Mouse (Mus musculus) lung, postnatal 0 days (tissue): ENCODE measurements around the gene Cdkal1. TPM values are rescaled to one million over a fixed set of nuclear protein-coding genes. Genes with fewer than 3 reads are reported as not detected.

ENCODE experiments used
- ATAC-seq: fragments of 200-750 bp; cut with Nextera tagmentation; 2 replicates; pipeline ENCODE4 v1.8.0; 2017; ENCODE audit warnings: moderate library complexity
- DNase-seq: peaks from one replicate; pipeline ENCODE4 v3.0.0-alpha.2; 2016; ENCODE audit warnings: low spot score
- H3K27ac ChIP-seq: fragments of 300-500 bp; sonication (generic); 2 replicates; pipeline ENCODE4 v1.5.1; 2014; ENCODE audit warnings: antibody characterized with exemption, mild to moderate bottlenecking, low read length, mixed read lengths
- H3K27me3 ChIP-seq: fragments of 300-500 bp; sonication (generic); replicated peaks from 2 replicates; pipeline ENCODE4 v1.6.1; 2014; ENCODE audit warnings: low read length, mixed read lengths; ENCODE audit not compliant: insufficient read depth
- H3K36me3 ChIP-seq: fragments of 300-500 bp; sonication (generic); 2 replicates; pipeline ENCODE4 v1.6.1; 2014; ENCODE audit warnings: low read length, mixed read lengths; ENCODE audit not compliant: insufficient read depth
- H3K4me1 ChIP-seq: fragments of 300-500 bp; sonication (generic); 2 replicates; pipeline ENCODE4 v1.6.1; 2014; ENCODE audit warnings: antibody characterized with exemption, low read depth, low read length, mixed read lengths; ENCODE audit not compliant: insufficient read depth
- H3K4me2 ChIP-seq: fragments of 300-500 bp; sonication (generic); replicated peaks from 2 replicates; pipeline ENCODE4 v1.6.1; 2014; ENCODE audit warnings: low read depth, mild to moderate bottlenecking, low read length, moderate library complexity, mixed read lengths
- H3K4me3 ChIP-seq: fragments of 300-500 bp; sonication (generic); 2 replicates; pipeline ENCODE4 v1.5.1; 2014; ENCODE audit warnings: low read depth, low read length
- H3K9ac ChIP-seq: fragments of 300-500 bp; sonication (generic); replicated peaks from 2 replicates; pipeline ENCODE4 v1.6.1; 2014; ENCODE audit warnings: low read depth, mild to moderate bottlenecking
- H3K9me3 ChIP-seq: fragments of 300-500 bp; sonication (generic); 2 replicates; pipeline ENCODE4 v1.6.1; 2016; ENCODE audit warnings: low read length, mixed read lengths
- CTCF ChIP-seq: IDR thresholded peaks from 2 replicates; pipeline ENCODE4 v1.5.1; 2016; ENCODE audit warnings: antibody characterized with exemption, mild to moderate bottlenecking
- EP300 ChIP-seq: IDR thresholded peaks from 2 replicates; pipeline ENCODE4 v1.6.1; 2016; ENCODE audit warnings: antibody characterized with exemption, mild to moderate bottlenecking, control low read depth
- WGBS: fragments of 180-500 bp; shearing (Covaris S2); extraction: QIAGEN DNeasy Blood & Tissue Kit; methylation state at CpG from one replicate; pipeline ENCODE4 v1.1.7; 2014; 5-methylcytosine and 5-hydroxymethylcytosine counted together
- polyA plus RNA-seq: library from polyadenylated mRNA; unstranded; fragments of >200 nt; fragmentation: Nextera tagmentation; extraction: Ambion mirVana; gene quantifications from 2 replicates; pipeline ENCODE4 v1.2.1, GENCODE M21; 2015

Gene Cdkal1
- polyA plus RNA-seq, 1 experiment from 2014 or later = 14.7 TPM

DNA sequence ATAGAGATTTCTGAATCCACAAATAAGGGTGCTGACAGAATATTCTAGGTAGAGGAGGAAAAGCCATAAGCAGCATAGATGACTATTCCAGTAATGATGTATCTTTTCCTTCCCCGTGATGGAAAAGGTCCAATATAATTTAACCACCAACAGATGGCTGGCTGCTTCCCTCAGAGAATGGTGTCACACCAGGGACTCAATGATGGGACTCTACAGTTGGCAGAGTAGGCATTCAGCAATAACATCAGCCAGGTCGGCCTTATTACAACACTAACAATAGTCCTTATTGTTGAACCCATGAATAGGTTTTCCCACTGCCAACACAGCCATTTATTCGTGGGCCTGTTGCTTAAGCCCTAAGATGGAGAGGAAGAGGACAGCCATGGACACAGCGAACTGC is 48.6 kb downstream of the Cdkal1 start:
- WGBS = 89% methylated on average over 4 of the region's 4 CpGs
- H3K36me3 ChIP-seq = no peaks in the 10 kb centered on the region
- no peaks in the 10 kb centered on the region for H3K9me3 ChIP-seq
- H3K9ac ChIP-seq = no peak overlapping the region
- no peaks in the 10 kb centered on the region for H3K4me1 ChIP-seq
- TF ChIP-seq EP300 (no peak), CTCF (no peak)
- ATAC-seq (no peak), DNase-seq (no peak)
- H3K27ac ChIP-seq = no peak overlapping the region
- H3K4me2 ChIP-seq = no peak overlapping the region
- H3K4me3 ChIP-seq = no peak overlapping the region
- H3K27me3 ChIP-seq = no peaks in the 10 kb centered on the region

DNA sequence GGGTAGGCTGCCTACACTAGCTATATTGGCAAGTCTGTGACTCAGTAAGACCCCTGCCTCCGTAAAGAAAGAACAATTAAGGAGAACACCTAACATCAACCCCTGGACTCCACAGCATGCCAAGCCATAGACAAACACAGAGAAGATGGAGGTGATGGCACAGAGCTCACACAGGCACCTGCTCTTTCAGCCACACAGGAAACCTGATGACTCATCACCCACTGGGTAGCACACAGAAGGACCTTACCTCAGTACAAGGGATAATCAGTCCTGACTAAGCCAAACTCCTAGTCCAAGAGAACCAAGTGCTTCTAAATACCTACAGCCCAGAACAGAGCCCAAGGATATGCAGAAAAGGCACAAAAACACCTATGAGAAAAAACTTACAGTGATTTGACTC is 50.2 kb downstream of the Cdkal1 start:
- WGBS = 81% methylated on average over 1 of the region's 1 CpGs
- DNase-seq (no peak), ATAC-seq (no peak)
- H3K27ac ChIP-seq = no peak overlapping the region
- no peaks in the 10 kb centered on the region for H3K36me3 ChIP-seq
- H3K4me1 ChIP-seq = no peaks in the 10 kb centered on the region
- TF ChIP-seq CTCF = no peak
- no peak for TF ChIP-seq EP300
- no peak overlapping the region for H3K4me3 ChIP-seq
- H3K27me3 ChIP-seq = no peaks in the 10 kb centered on the region
- H3K9me3 ChIP-seq = no peaks in the 10 kb centered on the region
- H3K4me2 ChIP-seq = no peak overlapping the region
- H3K9ac ChIP-seq = no peak overlapping the region

DNA sequence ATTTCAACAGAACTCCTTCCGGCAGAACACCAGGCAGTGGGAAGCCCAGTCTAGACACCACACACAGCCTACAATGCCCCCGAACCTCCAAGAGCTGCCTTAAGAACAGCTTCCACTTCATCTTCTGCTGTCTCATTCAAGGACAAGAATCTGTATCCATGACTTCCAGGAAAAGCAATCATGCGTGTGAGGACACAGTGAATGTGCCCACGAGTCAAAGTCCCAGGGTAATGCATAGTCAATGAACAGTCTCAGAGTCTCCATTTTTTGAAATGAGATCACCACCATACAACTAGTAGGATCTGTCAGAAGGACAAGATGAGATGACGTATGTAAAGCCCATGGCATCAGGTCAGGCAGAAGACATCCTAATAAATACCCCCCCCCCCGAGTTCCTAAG is 51.4 kb downstream of the Cdkal1 start:
- no peaks in the 10 kb centered on the region for H3K27me3 ChIP-seq
- 89% methylated on average over 6 of the region's 6 CpGs for WGBS
- no peak overlapping the region for H3K9ac ChIP-seq
- H3K27ac ChIP-seq = no peak overlapping the region
- H3K36me3 ChIP-seq = no peaks in the 10 kb centered on the region
- ATAC-seq (no peak), DNase-seq (no peak)
- TF ChIP-seq CTCF (no peak), EP300 (no peak)
- H3K9me3 ChIP-seq = no peaks in the 10 kb centered on the region
- H3K4me2 ChIP-seq = no peak overlapping the region
- no peak overlapping the region for H3K4me3 ChIP-seq
- H3K4me1 ChIP-seq = no peaks in the 10 kb centered on the region

DNA sequence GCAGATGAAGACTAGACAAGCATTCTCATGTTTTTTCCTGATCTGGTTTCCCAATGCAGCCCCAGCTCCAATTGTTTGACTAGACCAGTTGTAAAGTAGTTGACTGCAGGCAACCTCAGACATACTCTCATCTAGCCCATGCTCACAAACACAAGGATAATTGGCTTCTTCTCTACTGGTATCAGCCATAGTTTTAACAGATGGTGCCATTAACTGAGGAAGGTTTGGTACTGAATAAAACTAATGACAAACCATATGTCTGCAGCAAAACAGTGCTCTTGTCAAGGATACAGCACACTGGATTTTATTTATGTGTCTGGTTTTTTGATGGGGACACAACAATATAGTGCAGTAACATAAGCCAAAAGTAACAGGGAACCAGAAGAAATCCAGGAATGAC is 52.8 kb downstream of the Cdkal1 start:
- H3K27ac ChIP-seq = no peak overlapping the region
- DNase-seq (no peak), ATAC-seq (no peak)
- no peak overlapping the region for H3K4me3 ChIP-seq
- no peaks in the 10 kb centered on the region for H3K27me3 ChIP-seq
- H3K9ac ChIP-seq = no peak overlapping the region
- H3K4me1 ChIP-seq = no peaks in the 10 kb centered on the region
- no peaks in the 10 kb centered on the region for H3K9me3 ChIP-seq
- no peak overlapping the region for H3K4me2 ChIP-seq
- no peaks in the 10 kb centered on the region for H3K36me3 ChIP-seq
- TF ChIP-seq EP300 = no peak
- TF ChIP-seq CTCF = no peak

DNA sequence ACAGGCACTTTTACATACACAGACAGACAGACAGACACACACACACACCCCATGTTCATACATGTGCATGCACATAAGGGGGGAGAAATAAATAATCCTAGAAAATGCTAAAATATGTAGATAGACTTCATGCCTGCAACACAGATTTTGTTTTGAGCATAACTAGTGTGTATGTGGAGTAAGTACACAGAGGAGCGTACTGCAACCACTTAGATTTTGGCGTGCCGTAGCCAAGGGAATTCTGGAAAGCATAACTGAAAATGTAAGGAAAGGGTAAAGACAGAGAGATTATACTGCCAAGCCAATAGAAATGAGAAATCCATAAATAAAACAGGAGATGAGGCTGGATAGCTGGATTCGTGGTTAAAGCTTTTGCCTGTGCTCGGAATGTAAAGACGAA is 55.4 kb downstream of the Cdkal1 start:
- H3K4me3 ChIP-seq = no peak overlapping the region
- WGBS = 90% methylated on average over 6 of the region's 6 CpGs
- H3K27me3 ChIP-seq = no peaks in the 10 kb centered on the region
- DNase-seq = no peak
- ATAC-seq = no peak
- no peaks in the 10 kb centered on the region for H3K36me3 ChIP-seq
- no peaks in the 10 kb centered on the region for H3K9me3 ChIP-seq
- H3K9ac ChIP-seq = no peak overlapping the region
- TF ChIP-seq EP300 (no peak), CTCF (no peak)
- no peaks in the 10 kb centered on the region for H3K4me1 ChIP-seq
- H3K27ac ChIP-seq = no peak overlapping the region
- no peak overlapping the region for H3K4me2 ChIP-seq

DNA sequence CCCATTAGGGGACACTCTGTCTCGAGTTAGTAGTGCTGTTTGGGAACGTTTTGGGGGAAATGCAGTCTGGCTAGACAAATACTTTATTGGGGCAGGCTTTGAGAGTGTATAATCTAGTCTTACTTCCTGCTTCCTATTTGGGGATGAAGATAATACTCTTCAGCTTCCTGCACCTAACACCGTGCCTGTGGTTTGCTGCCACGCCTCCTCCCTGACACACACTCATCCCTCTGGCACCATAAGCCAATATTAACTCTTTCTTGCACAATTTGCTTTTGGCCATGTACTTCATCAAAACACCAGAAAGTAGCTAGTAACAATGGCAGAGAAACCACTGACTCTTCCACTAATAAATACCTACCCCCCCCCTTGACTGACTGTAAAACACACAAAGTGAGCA is 63.4 kb downstream of the Cdkal1 start:
- WGBS = 29% methylated on average over 4 of the region's 4 CpGs
- Histone ChIP-seq H3K27me3 (no peaks in the 10 kb centered on the region), H3K4me2 (no peak overlapping the region), H3K36me3 (no peaks in the 10 kb centered on the region), H3K27ac (no peak overlapping the region), H3K9ac (no peak overlapping the region), H3K9me3 (no peaks in the 10 kb centered on the region), H3K4me3 (no peak overlapping the region), H3K4me1 (no peaks in the 10 kb centered on the region)
- ATAC-seq (no peak), DNase-seq (no peak)
- TF ChIP-seq CTCF = no peak
- no peak for TF ChIP-seq EP300

DNA sequence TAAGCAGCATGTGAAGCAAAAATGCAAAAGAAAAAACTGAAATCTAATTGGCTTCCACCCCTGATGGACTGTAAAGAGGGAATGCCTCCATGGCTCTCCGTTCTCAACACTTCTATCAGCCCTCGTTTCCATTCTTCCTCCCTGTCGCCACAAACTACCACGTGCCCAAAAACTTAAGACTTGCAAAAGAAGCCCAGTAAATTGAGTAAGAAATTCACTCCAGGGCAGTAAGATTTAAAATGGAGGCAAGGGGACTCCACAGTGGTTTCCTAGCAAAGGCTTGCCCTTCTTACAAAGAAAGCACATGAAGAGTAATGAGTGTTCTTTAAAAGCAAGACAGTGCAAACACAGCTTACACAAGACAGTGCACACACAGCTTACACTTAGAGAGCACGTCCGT is 64.0 kb downstream of the Cdkal1 start:
- Histone ChIP-seq H3K9ac (no peak overlapping the region), H3K36me3 (no peaks in the 10 kb centered on the region), H3K27me3 (no peaks in the 10 kb centered on the region), H3K4me2 (no peak overlapping the region), H3K4me3 (no peak overlapping the region), H3K9me3 (no peaks in the 10 kb centered on the region), H3K27ac (no peak overlapping the region), H3K4me1 (no peaks in the 10 kb centered on the region)
- no peak for TF ChIP-seq CTCF
- no peak for TF ChIP-seq EP300
- no peak for ATAC-seq
- 58% methylated on average over 6 of the region's 6 CpGs for WGBS
- DNase-seq = no peak
